Mouse (Mus musculus): ENCODE data around the gene Cetn2. TPM values are rescaled to one million over a fixed set of nuclear protein-coding genes. Genes with fewer than 3 reads are reported as not detected.

Cetn2 gene
- polyA plus RNA-seq (2015; fragmentation: Nextera tagmentation; extraction: Ambion mirVana): 88.2 and 93.0 TPM in 2 replicates

- Histone ChIP-seq H3K9ac (peak within 1 kb of the TSS; percentile 71), H3K4me1 (replicated peaks) (peaks cover 33% of the 10 kb centered on the region), H3K9me3 (no peaks in the 10 kb centered on the region), H3K36me3 (peaks cover 5% of the 10 kb centered on the region; the same call in 1 of the 2 replicates), H3K4me2 (peak within 1 kb of the TSS; percentile 66), H3K4me3 (peak within 1 kb of the TSS; percentile 51), H3K27me3 (no peaks in the 10 kb centered on the region), H3K27ac (peak within 1 kb of the TSS; percentile 83)
- ATAC-seq (ENCODE audit: low FRiP score): peak; percentile 98
- 15% methylated on average over 41 of the region's 41 CpGs for WGBS
Observed at GRCm38 (mm10) chrX:72917884-72918681, at the start of gene Cetn2, which contains the start of gene Nsdhl. TSS of gene Cetn2 (minus strand) at chrX:72918411. TSS of gene Nsdhl (plus strand) at chrX:72918557.

DNA sequence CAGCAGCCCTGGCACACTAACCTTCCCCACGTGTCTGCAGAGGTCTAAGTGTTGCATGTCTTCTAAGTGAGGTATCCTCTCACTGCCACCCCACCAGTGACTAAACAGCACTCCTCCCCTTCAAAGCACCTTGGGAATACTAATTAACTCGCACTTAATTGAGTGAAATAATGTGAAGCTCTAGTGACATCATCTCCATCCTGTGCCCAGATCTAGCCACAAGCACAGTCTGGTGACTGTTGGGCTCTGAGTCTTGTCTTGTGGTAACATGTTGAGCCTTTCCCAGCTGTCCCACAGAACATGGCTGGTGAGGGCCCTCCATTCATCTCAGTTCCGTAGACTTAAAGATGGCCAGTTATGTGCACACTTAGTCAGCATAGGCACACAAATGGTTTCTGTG, 44.5 kb upstream of the Cetn2 start:
- 82% methylated on average over 3 of the region's 3 CpGs for WGBS
- Histone ChIP-seq H3K9ac (no peak overlapping the region), H3K27ac (no peak overlapping the region), H3K4me3 (no peak overlapping the region), H3K36me3 (peaks cover 11% of the 10 kb centered on the region), H3K27me3 (no peaks in the 10 kb centered on the region), H3K9me3 (no peaks in the 10 kb centered on the region), H3K4me1 (replicated peaks) (no peaks in the 10 kb centered on the region), H3K4me2 (no peak overlapping the region)
- no peak for ATAC-seq (ENCODE audit: low FRiP score)

DNA sequence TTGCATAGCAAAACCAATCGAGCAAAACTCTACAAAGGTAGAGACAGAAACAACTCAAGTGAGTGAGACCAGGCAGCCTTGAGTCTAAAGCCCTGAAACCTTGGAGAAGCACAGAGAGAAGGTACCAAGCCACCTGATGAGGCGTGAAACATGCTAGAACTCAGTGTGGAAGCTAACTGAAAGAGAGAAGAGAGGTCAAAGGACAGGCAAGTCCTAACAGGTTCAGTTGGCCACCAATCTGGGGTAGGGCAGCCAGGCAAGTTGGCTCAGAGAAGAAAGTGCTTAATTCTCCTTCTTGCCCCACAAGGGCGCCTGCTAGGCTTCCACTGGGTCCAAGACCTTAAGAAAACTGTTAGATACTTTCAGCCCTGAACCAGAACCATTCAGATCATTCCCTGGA, 43.3 kb upstream of the Cetn2 start:
- Histone ChIP-seq H3K9me3 (no peaks in the 10 kb centered on the region), H3K36me3 (peaks cover 16% of the 10 kb centered on the region), H3K4me1 (replicated peaks) (no peaks in the 10 kb centered on the region), H3K4me2 (no peak overlapping the region), H3K27me3 (no peaks in the 10 kb centered on the region), H3K27ac (no peak overlapping the region), H3K4me3 (no peak overlapping the region), H3K9ac (no peak overlapping the region)
- no peak for ATAC-seq (ENCODE audit: low FRiP score)
- WGBS: 80% methylated on average over 3 of the region's 3 CpGs

GRCm38 (mm10) chrX:72960431-72960830, 42.2 kb upstream of the Cetn2 start:
- WGBS: 87% methylated on average over 4 of the region's 4 CpGs
- Histone ChIP-seq H3K27me3 (no peaks in the 10 kb centered on the region), H3K9me3 (no peaks in the 10 kb centered on the region), H3K9ac (no peak overlapping the region), H3K4me1 (replicated peaks) (no peaks in the 10 kb centered on the region), H3K27ac (no peak overlapping the region), H3K4me2 (no peak overlapping the region), H3K4me3 (no peak overlapping the region), H3K36me3 (peaks cover 21% of the 10 kb centered on the region)
- ATAC-seq (ENCODE audit: low FRiP score): no peak

GRCm38 (mm10) chrX:72956486-72956885, 38.3 kb upstream of the Cetn2 start:
- no peak overlapping the region for H3K4me2 ChIP-seq
- no peak overlapping the region for H3K4me3 ChIP-seq
- WGBS: 89% methylated on average over 4 of the region's 4 CpGs
- H3K9ac ChIP-seq: no peak overlapping the region
- H3K27ac ChIP-seq: no peak overlapping the region
- no peaks in the 10 kb centered on the region for H3K9me3 ChIP-seq
- no peak for ATAC-seq (ENCODE audit: low FRiP score)
- H3K27me3 ChIP-seq: no peaks in the 10 kb centered on the region
- no peaks in the 10 kb centered on the region for H3K4me1 ChIP-seq (replicated peaks)
- peaks cover 29% of the 10 kb centered on the region for H3K36me3 ChIP-seq

DNA sequence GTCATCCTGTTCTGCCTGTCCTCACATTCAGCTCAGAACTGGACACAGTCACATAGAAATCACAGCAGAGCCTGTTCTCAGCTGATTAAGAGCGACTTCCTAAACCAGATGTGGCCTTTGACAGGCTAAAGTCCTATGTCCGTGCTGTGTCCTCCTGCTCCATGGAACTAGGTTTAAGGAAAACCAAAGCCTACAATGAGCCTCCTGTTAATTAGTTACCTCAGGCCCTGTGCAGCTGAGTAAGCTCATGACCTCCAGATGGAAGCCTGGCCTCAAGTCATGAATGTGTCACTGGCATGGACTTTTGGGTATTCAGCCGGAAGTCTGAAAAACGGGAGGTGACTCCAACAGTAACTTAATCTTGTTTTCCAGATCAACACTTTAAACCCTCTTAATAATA, 35.3 kb upstream of the Cetn2 start:
- H3K4me2 ChIP-seq: no peak overlapping the region
- H3K9ac ChIP-seq: no peak overlapping the region
- H3K27me3 ChIP-seq: no peaks in the 10 kb centered on the region
- H3K4me1 ChIP-seq (replicated peaks): no peaks in the 10 kb centered on the region
- H3K36me3 ChIP-seq: peaks cover 29% of the 10 kb centered on the region
- no peak overlapping the region for H3K27ac ChIP-seq
- no peak for ATAC-seq (ENCODE audit: low FRiP score)
- WGBS: 87% methylated on average over 4 of the region's 4 CpGs
- no peak overlapping the region for H3K4me3 ChIP-seq
- H3K9me3 ChIP-seq: no peaks in the 10 kb centered on the region

GRCm38 (mm10) chrX:72921391-72921790, 3.2 kb upstream of the Cetn2 start:
- Histone ChIP-seq H3K27me3 (no peaks in the 10 kb centered on the region), H3K36me3 (peaks cover 4% of the 10 kb centered on the region; the same call in 1 of the 2 replicates), H3K9ac (no peak overlapping the region; the same call in 1 of the 2 replicates), H3K9me3 (no peaks in the 10 kb centered on the region), H3K27ac (no peak overlapping the region), H3K4me1 (replicated peaks) (peaks cover 33% of the 10 kb centered on the region), H3K4me3 (no peak overlapping the region), H3K4me2 (no peak overlapping the region)
- WGBS: 76% methylated on average over 2 of the region's 2 CpGs
- ATAC-seq (ENCODE audit: low FRiP score): no peak

DNA sequence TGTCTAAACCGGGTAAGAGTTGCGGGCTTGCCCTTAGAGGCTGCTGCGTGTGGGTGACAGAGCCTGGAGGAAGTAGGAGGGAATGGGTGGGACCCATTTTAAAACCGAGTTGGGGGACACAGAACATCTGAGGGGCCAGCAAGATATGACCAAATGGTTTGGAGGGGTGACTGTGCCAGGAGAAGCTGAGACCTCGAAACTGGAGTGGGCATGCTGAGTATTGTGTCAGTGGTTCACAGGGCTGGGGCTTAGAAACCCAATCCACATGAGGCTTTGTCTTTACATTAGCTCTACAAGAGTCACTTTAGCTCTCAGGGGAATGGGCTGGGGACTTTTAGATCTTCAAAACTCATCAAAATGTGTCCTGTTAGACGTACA, 460 bp upstream of the Cetn2 start:
- H3K4me3 ChIP-seq: peak overlapping the region; percentile 51
- WGBS: 26% methylated on average over 6 of the region's 6 CpGs
- H3K4me1 ChIP-seq (replicated peaks): peaks cover 33% of the 10 kb centered on the region
- ATAC-seq (ENCODE audit: low FRiP score): peak; percentile 50; the same call in 1 of the 2 replicates
- H3K9ac ChIP-seq: peak overlapping the region; percentile 71
- peak overlapping the region; percentile 83 for H3K27ac ChIP-seq
- H3K36me3 ChIP-seq: peaks cover 4% of the 10 kb centered on the region; the same call in 1 of the 2 replicates
- peak overlapping the region; percentile 66 for H3K4me2 ChIP-seq
- H3K9me3 ChIP-seq: no peaks in the 10 kb centered on the region
- H3K27me3 ChIP-seq: no peaks in the 10 kb centered on the region

DNA sequence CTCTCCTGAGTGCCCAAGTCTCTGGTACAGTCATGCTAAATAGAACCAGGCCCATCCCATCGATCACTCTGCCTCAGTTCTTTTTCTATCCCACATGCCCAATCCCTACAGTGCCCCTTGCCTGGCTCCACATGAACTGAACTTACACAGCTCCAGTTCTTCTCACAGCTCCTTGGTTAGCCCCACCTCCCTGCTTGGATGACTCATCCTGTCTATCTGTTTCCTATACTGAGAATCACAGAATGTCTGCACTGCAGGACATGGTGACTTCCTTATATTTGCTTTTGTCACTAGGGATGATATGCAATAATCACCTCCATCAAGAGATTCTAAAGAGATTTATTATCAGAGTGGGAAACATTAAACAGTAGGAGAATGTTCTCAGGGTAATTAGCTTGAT, 6.6 kb downstream of the Cetn2 start:
- Histone ChIP-seq H3K4me2 (no peak overlapping the region), H3K9ac (no peak overlapping the region), H3K27me3 (no peaks in the 10 kb centered on the region), H3K36me3 (peaks cover 5% of the 10 kb centered on the region; the same call in 1 of the 2 replicates), H3K27ac (no peak overlapping the region), H3K4me3 (no peak overlapping the region), H3K4me1 (replicated peaks) (no peaks in the 10 kb centered on the region), H3K9me3 (no peaks in the 10 kb centered on the region)
- no peak for ATAC-seq (ENCODE audit: low FRiP score)
- 100% methylated on average over 1 of the region's 1 CpGs for WGBS

GRCm38 (mm10) chrX:72908404-72908741, 9.8 kb downstream of the Cetn2 start:
- no peaks in the 10 kb centered on the region for H3K27me3 ChIP-seq

GRCm38 (mm10) chrX:72907619-72908403, 10.4 kb downstream of the Cetn2 start:
- no peak overlapping the region for H3K4me2 ChIP-seq
- ATAC-seq (ENCODE audit: low FRiP score): peak; percentile 83

More at GRCm38 (mm10) chrX:72908404-72908741, 9.8 kb downstream of the Cetn2 start:
- Histone ChIP-seq H3K9ac (no peak overlapping the region), H3K9me3 (no peaks in the 10 kb centered on the region), H3K4me1 (replicated peaks) (no peaks in the 10 kb centered on the region), H3K36me3 (no peaks in the 10 kb centered on the region), H3K4me2 (no peak overlapping the region), H3K4me3 (no peak overlapping the region), H3K27ac (no peak overlapping the region)
- ATAC-seq (ENCODE audit: low FRiP score): peak; percentile 82
- WGBS: 17% methylated on average over 2 of the region's 2 CpGs

DNA sequence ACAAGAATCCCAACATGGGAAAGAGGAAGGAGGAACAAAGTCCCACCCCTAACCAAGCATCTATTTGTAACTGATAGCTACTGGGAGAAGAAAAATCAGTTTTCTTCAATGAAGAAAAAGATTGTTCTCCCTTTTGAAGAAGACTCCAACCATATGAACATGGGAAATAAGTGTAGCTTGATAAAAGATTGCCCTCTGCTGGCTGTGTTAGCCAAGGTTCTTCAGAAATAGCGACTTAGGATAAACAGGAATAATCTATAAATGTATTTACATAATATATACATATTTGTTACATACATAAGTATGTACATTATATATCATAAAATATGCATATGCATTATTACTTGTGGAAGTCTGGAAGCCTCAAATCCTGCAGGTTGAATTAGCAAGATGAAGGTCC, 15.7 kb downstream of the Cetn2 start:
- H3K4me1 ChIP-seq (replicated peaks): no peaks in the 10 kb centered on the region
- no peak overlapping the region for H3K4me2 ChIP-seq
- H3K36me3 ChIP-seq: no peaks in the 10 kb centered on the region
- no peak overlapping the region for H3K27ac ChIP-seq
- WGBS: 39% methylated on average over 1 of the region's 1 CpGs
- no peaks in the 10 kb centered on the region for H3K27me3 ChIP-seq
- H3K9ac ChIP-seq: no peak overlapping the region
- ATAC-seq (ENCODE audit: low FRiP score): no peak
- H3K4me3 ChIP-seq: no peak overlapping the region
- H3K9me3 ChIP-seq: no peaks in the 10 kb centered on the region

More at GRCm38 (mm10) chrX:72907619-72908403, 10.4 kb downstream of the Cetn2 start:
- no peaks in the 10 kb centered on the region for H3K4me1 ChIP-seq (replicated peaks)
- no peaks in the 10 kb centered on the region for H3K9me3 ChIP-seq
- H3K9ac ChIP-seq: no peak overlapping the region
- no peaks in the 10 kb centered on the region for H3K36me3 ChIP-seq
- 77% methylated on average over 6 of the region's 6 CpGs for WGBS
- H3K27me3 ChIP-seq: no peaks in the 10 kb centered on the region
- no peak overlapping the region for H3K4me3 ChIP-seq
- H3K27ac ChIP-seq: no peak overlapping the region

Measured in hindbrain, embryonic 13.5 days (tissue).